Mouse (Mus musculus) spleen, adult 12 weeks (tissue): ENCODE data around the gene Cnpy4.

Source experiments
- DNase-seq: peaks from one replicate; pipeline ENCODE4 v3.0.0; 2022; ENCODE audit warnings: low spot score

Cnpy4 gene

GRCm38 (mm10) chr5:138186950-138187638 lies at the start of gene Cnpy4, which contains the start of gene Taf6:
Cnpy4 (plus strand) TSS chr5:138187485.
Taf6 (minus strand) TSS chr5:138187451.
- DNase-seq = peak; percentile 77

GRCm38 (mm10) chr5:138137935-138138549 lies 49.2 kb upstream of the Cnpy4 start:
- no peak for DNase-seq

- DNase-seq = no peak
Observed at GRCm38 (mm10) chr5:138138585-138138984, 48.7 kb upstream of the Cnpy4 start.

GRCm38 (mm10) chr5:138154390-138154789 lies 32.9 kb upstream of the Cnpy4 start:
- DNase-seq = no peak

GRCm38 (mm10) chr5:138155443-138155976 lies 31.8 kb upstream of the Cnpy4 start, which contains the start of gene Zfp113:
Zfp113 (minus strand) TSS chr5:138155744.
- peak; percentile 73 for DNase-seq

GRCm38 (mm10) chr5:138160224-138160762 lies 27.0 kb upstream of the Cnpy4 start:
- no peak for DNase-seq

GRCm38 (mm10) chr5:138160842-138161665 lies 26.2 kb upstream of the Cnpy4 start, which contains the start of gene Cops6:
Cops6 (plus strand) TSS chr5:138161071.
- DNase-seq = peak; percentile 92

GRCm38 (mm10) chr5:138163046-138163445 lies 24.2 kb upstream of the Cnpy4 start:
- no peak for DNase-seq

- DNase-seq = no peak
Observed at GRCm38 (mm10) chr5:138163610-138164009, 23.7 kb upstream of the Cnpy4 start.

- DNase-seq = no peak
Observed at GRCm38 (mm10) chr5:138165594-138165993, 21.7 kb upstream of the Cnpy4 start.

GRCm38 (mm10) chr5:138170936-138171561 lies 16.2 kb upstream of the Cnpy4 start:
- DNase-seq = peak; percentile 92

- peak; percentile 86 for DNase-seq
Observed at GRCm38 (mm10) chr5:138171695-138172491, 15.4 kb upstream of the Cnpy4 start, which contains the start of the genes Ap4m1 and Mcm7. Ap4m1 (plus strand) TSS chr5:138172002. Mcm7 (minus strand) TSS chr5:138172422.

GRCm38 (mm10) chr5:138173217-138173616 lies 14.1 kb upstream of the Cnpy4 start:
- DNase-seq = no peak

- peak; percentile 69 for DNase-seq
Observed at GRCm38 (mm10) chr5:138187661-138188306, 499 bp downstream of the Cnpy4 start.

- DNase-seq = peak; percentile 79
Observed at GRCm38 (mm10) chr5:138193771-138194727, 6.8 kb downstream of the Cnpy4 start, which contains the start of gene Mblac1. Mblac1 (plus strand) TSS chr5:138194314.

GRCm38 (mm10) chr5:138194755-138195345 lies 7.6 kb downstream of the Cnpy4 start:
- DNase-seq = no peak

GRCm38 (mm10) chr5:138195463-138195862 lies 8.2 kb downstream of the Cnpy4 start:
- no peak for DNase-seq

GRCm38 (mm10) chr5:138199576-138199975 lies 12.3 kb downstream of the Cnpy4 start:
- no peak for DNase-seq
